Mouse (Mus musculus) urinary bladder, postnatal 36 days (tissue): Measurements from ENCODE around the gene Slain2.
"Not testable (repeated sequence)": the region's sequence is repeated elsewhere in the genome, so short reads cannot be mapped to it uniquely, and the experiment has no call there.

ENCODE experiments used
- DNase-seq, 2 experiments: peaks; one replicate each; pipeline ENCODE4 v3.0.0; 2022; ENCODE audit warnings: low spot score in 2 of 2, mixed read lengths in 1 of 2

Gene Slain2

GRCm38 (mm10) chr5:73011806-73012205, 97.7 kb downstream of the Slain2 start:
- DNase-seq = not testable (repeated sequence)

- DNase-seq = not testable (repeated sequence)
Observed at GRCm38 (mm10) chr5:73012884-73013610, 98.9 kb downstream of the Slain2 start.

GRCm38 (mm10) chr5:73013611-73014287, 99.6 kb downstream of the Slain2 start:
- not testable (repeated sequence) for DNase-seq

GRCm38 (mm10) chr5:73014745-73015144, 100.6 kb downstream of the Slain2 start:
- no peak for DNase-seq

GRCm38 (mm10) chr5:73023801-73024200, 109.7 kb downstream of the Slain2 start:
- no peak for DNase-seq
